Mouse (Mus musculus) G1E (cell line): ENCODE data around the gene Arap1. TPM values are rescaled to one million over a fixed set of nuclear protein-coding genes. Genes with fewer than 3 reads are reported as not detected.

Experiments
- ATAC-seq: 2 replicates; pipeline ENCODE4 v1.8.0; 2016; ENCODE audit warnings: mild to moderate bottlenecking; ENCODE audit not compliant: insufficient number of reproducible peaks, poor library complexity, low FRiP score, severe bottlenecking; ENCODE audit errors: extremely low read depth
- DNase-seq: peaks from one replicate; pipeline ENCODE4 v3.0.0; 2012; ENCODE audit warnings: low spot score
- H3K27me3 ChIP-seq: 2 replicates; pipeline ENCODE4 v1.6.1; 2012; ENCODE audit warnings: mild to moderate bottlenecking, low read length, inconsistent platforms; ENCODE audit not compliant: insufficient read depth
- H3K36me3 ChIP-seq: replicated peaks from 2 replicates; pipeline ENCODE3; 2012; ENCODE audit warnings: mild to moderate bottlenecking, inconsistent platforms
- H3K4me1 ChIP-seq: 2 replicates; pipeline ENCODE4 v1.6.1; 2012; ENCODE audit warnings: low read depth, low read length, inconsistent platforms, mixed read lengths; ENCODE audit not compliant: insufficient read depth
- H3K4me3 ChIP-seq: 2 replicates; pipeline ENCODE4 v1.5.1; 2012; ENCODE audit warnings: low read depth, mild to moderate bottlenecking, inconsistent platforms, low read length, moderate library complexity, mixed read lengths
- H3K9me3 ChIP-seq: replicated peaks from 2 replicates; pipeline ENCODE4 v1.6.1; 2012; ENCODE audit warnings: inconsistent platforms
- CTCF ChIP-seq: IDR thresholded peaks from 2 replicates; pipeline ENCODE4 v1.5.1; 2012; ENCODE audit warnings: low read depth, low read length, inconsistent platforms, mixed read lengths
- GATA1 ChIP-seq: IDR thresholded peaks from 2 replicates; pipeline ENCODE4 v1.6.1; 2012; ENCODE audit warnings: borderline replicate concordance, low read length, inconsistent platforms, mixed read lengths
- GATA2 ChIP-seq: IDR thresholded peaks from 2 replicates; pipeline ENCODE4 v1.6.1; 2012; ENCODE audit warnings: low read depth, low read length, inconsistent platforms, borderline replicate concordance
- POLR2AphosphoS5 ChIP-seq: IDR thresholded peaks from 2 replicates; pipeline ENCODE4 v1.6.1; 2012; ENCODE audit warnings: low read depth, low read length, inconsistent platforms; ENCODE audit not compliant: insufficient replicate concordance
- TAL1 ChIP-seq: conservative IDR thresholded peaks from 2 replicates; pipeline ENCODE4 v1.6.1; 2012; ENCODE audit warnings: low read depth, low read length, inconsistent platforms, mixed read lengths
- polyA plus RNA-seq: library from polyadenylated mRNA; stranded (reverse); fragments of >175 nt; gene quantifications from 2 replicates; pipeline ENCODE4 v1.2.3, GENCODE M21; 2012
- total RNA-seq, 2 experiments: library from RNA; stranded (forward) in 1 of 2; stranded (reverse) in 1 of 2; fragments of 200-1000 nt in 1 of 2; fragments of >200 nt in 1 of 2; fragmentation: Nextera tagmentation in 1 of 2; gene quantifications; 2 replicates each; pipeline ENCODE4 v1.2.3; 2014 to 2017

Gene Arap1
- total and polyA plus RNA-seq, 3 experiments, result 62.0 to 115 (median 67.6) TPM

DNA sequence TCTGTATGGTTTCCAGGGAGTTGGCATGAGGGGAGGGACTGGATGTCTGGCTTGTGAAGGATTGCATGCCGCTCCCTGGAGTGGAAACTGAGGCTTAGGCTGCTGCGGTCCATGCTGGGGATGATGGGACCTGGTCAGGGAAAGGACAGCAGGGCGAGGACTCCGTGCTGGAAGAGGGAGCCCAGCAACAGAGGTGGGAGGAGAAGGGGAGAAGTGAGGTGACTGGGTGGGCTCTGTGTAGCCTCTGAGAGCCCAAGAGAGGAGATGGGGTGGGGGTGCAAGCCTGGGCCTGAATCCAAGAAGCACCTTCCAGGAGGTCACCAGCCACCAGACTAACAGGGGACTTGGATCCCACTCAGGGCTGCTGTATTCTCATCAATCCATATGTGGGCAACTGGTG is 108.5 kb downstream of the Arap1 start:
- TF ChIP-seq POLR2AphosphoS5 (no peak), TAL1 (no peak), GATA1 (no peak), CTCF (no peak), GATA2 (no peak)

DNA sequence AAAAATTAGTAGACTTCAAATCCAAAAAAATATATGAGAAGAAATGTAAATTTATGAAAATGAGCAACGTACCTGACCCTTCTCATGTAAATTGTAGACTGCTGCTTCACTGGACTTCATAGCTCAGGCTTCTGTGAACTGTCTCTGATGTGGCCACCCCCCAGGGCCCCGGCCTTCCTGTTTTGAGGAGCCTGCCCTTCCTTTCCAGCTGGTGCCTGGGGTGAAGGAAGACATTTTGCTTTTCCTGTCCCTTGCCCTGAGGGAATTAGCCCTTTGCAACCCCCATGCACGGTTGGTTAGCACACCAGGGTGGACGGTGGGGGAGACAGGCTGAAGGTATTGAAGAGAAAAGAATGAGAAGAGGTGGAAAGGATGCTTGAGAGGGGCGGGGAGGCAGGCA is 108.9 kb downstream of the Arap1 start:
- no peaks in the 10 kb centered on the region for H3K9me3 ChIP-seq
- H3K4me3 ChIP-seq, result no peak overlapping the region
- H3K4me1 ChIP-seq, result no peaks in the 10 kb centered on the region
- TF ChIP-seq TAL1 (no peak), CTCF (no peak), GATA1 (no peak), GATA2 (no peak)
- ATAC-seq (no peak), DNase-seq (no peak)
- H3K27me3 ChIP-seq, result peaks cover 17% of the 10 kb centered on the region
- no peaks in the 10 kb centered on the region for H3K36me3 ChIP-seq

More for the DNA sequence above, 108.5 kb downstream of the Arap1 start:
- H3K27me3 ChIP-seq, result peaks cover 22% of the 10 kb centered on the region
- H3K9me3 ChIP-seq, result no peaks in the 10 kb centered on the region
- H3K4me1 ChIP-seq, result peaks cover under 1% of the 10 kb centered on the region; the same call in 1 of the 2 replicates
- ATAC-seq, result no peak
- no peaks in the 10 kb centered on the region for H3K36me3 ChIP-seq
- no peak for DNase-seq
- no peak overlapping the region for H3K4me3 ChIP-seq

GRCm38 (mm10) chr7:101457283-101457682 is 109.4 kb downstream of the Arap1 start:
- no peak overlapping the region for H3K4me3 ChIP-seq
- DNase-seq, result no peak
- no peaks in the 10 kb centered on the region for H3K4me1 ChIP-seq
- TF ChIP-seq GATA2 (no peak), TAL1 (no peak), GATA1 (no peak), POLR2AphosphoS5 (no peak), CTCF (no peak)
- no peaks in the 10 kb centered on the region for H3K36me3 ChIP-seq
- no peaks in the 10 kb centered on the region for H3K9me3 ChIP-seq
- peaks cover 13% of the 10 kb centered on the region for H3K27me3 ChIP-seq
- ATAC-seq, result no peak

DNA sequence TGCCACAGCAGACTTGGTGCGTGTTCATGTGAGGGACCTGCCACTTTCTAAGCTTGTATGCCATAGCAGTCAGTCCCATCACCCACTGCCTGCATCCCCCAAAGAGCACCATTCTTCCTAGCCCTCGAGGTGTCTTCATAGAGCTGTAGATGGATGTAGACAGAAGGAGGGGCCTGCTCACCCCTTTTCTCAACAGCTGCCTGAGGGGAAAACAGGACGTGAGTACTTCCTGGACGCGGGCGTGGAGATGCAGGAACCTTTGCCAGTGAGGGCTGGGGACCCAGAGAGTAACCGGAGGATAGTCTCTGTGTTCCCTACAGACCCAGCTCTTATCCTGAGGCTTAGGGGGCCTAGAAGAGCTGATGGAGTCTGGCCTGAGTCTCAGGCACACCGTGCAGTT is 109.9 kb downstream of the Arap1 start:
- DNase-seq (no peak), ATAC-seq (no peak)
- peaks cover 11% of the 10 kb centered on the region; the same call in 1 of the 2 replicates for H3K27me3 ChIP-seq
- no peak overlapping the region for H3K4me3 ChIP-seq
- no peak for TF ChIP-seq GATA2
- no peak for TF ChIP-seq GATA1
- H3K36me3 ChIP-seq, result no peaks in the 10 kb centered on the region
- H3K4me1 ChIP-seq, result no peaks in the 10 kb centered on the region
- H3K9me3 ChIP-seq, result no peaks in the 10 kb centered on the region

- DNase-seq (no peak), ATAC-seq (no peak)
- Histone ChIP-seq H3K27me3 (peaks cover 11% of the 10 kb centered on the region; the same call in 1 of the 2 replicates), H3K4me3 (no peak overlapping the region), H3K36me3 (no peaks in the 10 kb centered on the region), H3K4me1 (no peaks in the 10 kb centered on the region), H3K9me3 (no peaks in the 10 kb centered on the region)
- TF ChIP-seq POLR2AphosphoS5 (no peak), TAL1 (no peak), GATA2 (no peak), CTCF (no peak), GATA1 (no peak)
These were observed 110.5 kb downstream of the Arap1 start for GRCm38 (mm10) chr7:101458278-101458781.

- ATAC-seq (no peak), DNase-seq (no peak)
- H3K4me1 ChIP-seq, result no peaks in the 10 kb centered on the region
- H3K4me3 ChIP-seq, result no peak overlapping the region
- no peaks in the 10 kb centered on the region for H3K9me3 ChIP-seq
- H3K36me3 ChIP-seq, result no peaks in the 10 kb centered on the region
- H3K27me3 ChIP-seq, result peaks cover 17% of the 10 kb centered on the region; the same call in 1 of the 2 replicates
- TF ChIP-seq CTCF (no peak), GATA1 (no peak), TAL1 (no peak), POLR2AphosphoS5 (no peak), GATA2 (no peak)
These were observed 111.5 kb downstream of the Arap1 start for GRCm38 (mm10) chr7:101459305-101459813.
